Mouse (Mus musculus) liver, postnatal 0 days (tissue): ENCODE measurements around the gene Foxk1. TPM values are rescaled to one million over a fixed set of nuclear protein-coding genes. Genes with fewer than 3 reads are reported as not detected.

Source experiments
- ATAC-seq: fragments of 200-750 bp; cut with Nextera tagmentation; 2 replicates; pipeline ENCODE4 v1.8.0; 2017; ENCODE audit warnings: mild to moderate bottlenecking, moderate library complexity
- DNase-seq: peaks from one replicate; pipeline ENCODE4 v3.0.0-alpha.2; 2016
- H3K27ac ChIP-seq: fragments of 300-500 bp; sonication (generic); 2 replicates; pipeline ENCODE4 v1.5.1; 2014; ENCODE audit warnings: antibody characterized with exemption, moderate library complexity, mild to moderate bottlenecking, low read depth
- H3K27me3 ChIP-seq: fragments of 300-500 bp; sonication (generic); 2 replicates; pipeline ENCODE4 v1.6.1; 2014; ENCODE audit warnings: low read length, control low read depth, mixed read lengths; ENCODE audit not compliant: insufficient read depth
- H3K36me3 ChIP-seq: fragments of 300-500 bp; sonication (generic); replicated peaks from 2 replicates; pipeline ENCODE4 v1.6.1; 2014; ENCODE audit warnings: mild to moderate bottlenecking, control low read depth, low read length, moderate library complexity, mixed read lengths; ENCODE audit not compliant: insufficient read depth
- H3K4me1 ChIP-seq: fragments of 300-500 bp; sonication (generic); 2 replicates; pipeline ENCODE4 v1.6.1; 2014; ENCODE audit warnings: antibody characterized with exemption, mild to moderate bottlenecking, control low read depth; ENCODE audit not compliant: insufficient read depth
- H3K4me2 ChIP-seq: fragments of 300-500 bp; sonication (generic); 2 replicates; pipeline ENCODE4 v1.6.1; 2014; ENCODE audit warnings: low read depth, mild to moderate bottlenecking, low read length, moderate library complexity, mixed read lengths
- H3K4me3 ChIP-seq: fragments of 300-500 bp; sonication (generic); 2 replicates; pipeline ENCODE4 v1.5.1; 2014; ENCODE audit warnings: low read depth, low read length
- H3K9ac ChIP-seq: fragments of 300-500 bp; sonication (generic); replicated peaks from 2 replicates; pipeline ENCODE4 v1.6.1; 2014; ENCODE audit warnings: mild to moderate bottlenecking, moderate library complexity
- H3K9me3 ChIP-seq: fragments of 300-500 bp; sonication (generic); 2 replicates; pipeline ENCODE4 v1.6.1; 2016; ENCODE audit warnings: mild to moderate bottlenecking, control low read depth, low read length, mixed read lengths
- CTCF ChIP-seq: sonication (generic); IDR thresholded peaks from 2 replicates; pipeline ENCODE4 v1.5.1; 2016; ENCODE audit warnings: antibody characterized with exemption, low read depth
- EP300 ChIP-seq: IDR thresholded peaks from 2 replicates; pipeline ENCODE4 v1.6.1; 2016; ENCODE audit warnings: antibody characterized with exemption, low read depth, mild to moderate bottlenecking
- WGBS: fragments of 180-500 bp; shearing (Covaris S2); extraction: QIAGEN DNeasy Blood & Tissue Kit; methylation state at CpG from one replicate; pipeline ENCODE4 v1.1.7; 2014; ENCODE audit not compliant: insufficient replicate concordance; 5-methylcytosine and 5-hydroxymethylcytosine counted together
- polyA plus RNA-seq: library from polyadenylated mRNA; unstranded; fragments of >200 nt; fragmentation: Nextera tagmentation; extraction: Ambion mirVana; gene quantifications from 2 replicates; pipeline ENCODE4 v1.2.1, GENCODE M21; 2015

The Foxk1 gene
- polyA plus RNA-seq, 1 experiment from 2014 or later = 1.7 TPM

- Histone ChIP-seq H3K36me3 (no peaks in the 10 kb centered on the region), H3K27me3 (no peaks in the 10 kb centered on the region), H3K4me1 (no peaks in the 10 kb centered on the region), H3K4me3 (no peak overlapping the region), H3K9ac (no peak overlapping the region), H3K9me3 (no peaks in the 10 kb centered on the region), H3K27ac (no peak overlapping the region), H3K4me2 (no peak overlapping the region)
- WGBS = 76% methylated on average over 7 of the region's 7 CpGs
- ATAC-seq = no peak
- DNase-seq = no peak
- TF ChIP-seq EP300 (no peak), CTCF (no peak)
Measured at GRCm38 (mm10) chr5:142510061-142510414, 108.7 kb downstream of the Foxk1 start.

Other genes starting within 250 kb of the Foxk1 start
- 2.8 and 4.0 TPM in 2 replicates for gene Ap5z1, start 62.4 kb downstream of the Foxk1 start, polyA plus RNA-seq
- gene Papolb, start 128.6 kb downstream of the Foxk1 start, polyA plus RNA-seq = not detected in 2 replicates
- 0.05 TPM in 1 of 2 replicates, not detected in the other for gene Radil, start 149.6 kb downstream of the Foxk1 start, polyA plus RNA-seq
- gene Mmd2, start 207.3 kb downstream of the Foxk1 start, polyA plus RNA-seq = 9.1 and 11.8 TPM in 2 replicates
- gene Wipi2, start 226.2 kb downstream of the Foxk1 start, polyA plus RNA-seq = 16.7 and 18.6 TPM in 2 replicates